Mouse (Mus musculus) stomach, postnatal 0 days (tissue): ENCODE measurements around the gene Degs1. TPM values are rescaled to one million over a fixed set of nuclear protein-coding genes. Genes with fewer than 3 reads are reported as not detected.

Experiments
- ATAC-seq: fragments of 200-750 bp; cut with Nextera tagmentation; 2 replicates; pipeline ENCODE4 v1.8.0; 2017; ENCODE audit not compliant: low FRiP score, low TSS enrichment
- DNase-seq: peaks from one replicate; pipeline ENCODE4 v3.0.0-alpha.2; 2016; ENCODE audit warnings: low spot score
- H3K27ac ChIP-seq: fragments of 300-500 bp; sonication (generic); replicated peaks from 2 replicates; pipeline ENCODE4 v1.5.1; 2014; ENCODE audit warnings: mild to moderate bottlenecking, control low read depth
- H3K27me3 ChIP-seq: fragments of 300-500 bp; sonication (generic); 2 replicates; pipeline ENCODE4 v1.6.1; 2014; ENCODE audit warnings: low read length; ENCODE audit not compliant: control insufficient read depth, insufficient read depth
- H3K36me3 ChIP-seq: fragments of 300-500 bp; sonication (generic); 2 replicates; pipeline ENCODE4 v1.6.1; 2014; ENCODE audit warnings: low read length, mixed read lengths; ENCODE audit not compliant: control insufficient read depth, insufficient read depth
- H3K4me1 ChIP-seq: fragments of 300-500 bp; sonication (generic); replicated peaks from 2 replicates; pipeline ENCODE4 v1.6.1; 2014; ENCODE audit warnings: antibody characterized with exemption; ENCODE audit not compliant: control insufficient read depth, insufficient read depth
- H3K4me2 ChIP-seq: fragments of 300-500 bp; sonication (generic); replicated peaks from 2 replicates; pipeline ENCODE4 v1.6.1; 2014; ENCODE audit warnings: low read depth, mild to moderate bottlenecking, control low read depth, moderate library complexity
- H3K4me3 ChIP-seq: fragments of 300-500 bp; sonication (generic); 2 replicates; pipeline ENCODE4 v1.5.1; 2014; ENCODE audit warnings: low read depth, low read length, control low read depth
- H3K9ac ChIP-seq: fragments of 300-500 bp; sonication (generic); 2 replicates; pipeline ENCODE4 v1.6.1; 2014; ENCODE audit warnings: mild to moderate bottlenecking, low read length, control low read depth, mixed read lengths
- H3K9me3 ChIP-seq: fragments of 300-500 bp; sonication (generic); 2 replicates; pipeline ENCODE4 v1.6.1; 2016; ENCODE audit warnings: low read length; ENCODE audit not compliant: control insufficient read depth
- CTCF ChIP-seq: IDR thresholded peaks from 2 replicates; pipeline ENCODE4 v1.5.1; 2016; ENCODE audit warnings: antibody characterized with exemption, low read depth, mild to moderate bottlenecking, moderate library complexity
- EP300 ChIP-seq: optimal IDR thresholded peaks from 2 replicates; pipeline ENCODE3; 2016; ENCODE audit warnings: antibody characterized with exemption
- WGBS: fragments of 180-500 bp; shearing (Covaris S2); extraction: QIAGEN DNeasy Blood & Tissue Kit; methylation state at CpG from one replicate; pipeline ENCODE4 v1.1.7; 2014; 5-methylcytosine and 5-hydroxymethylcytosine counted together
- polyA plus RNA-seq: library from polyadenylated mRNA; unstranded; fragments of >200 nt; fragmentation: Nextera tagmentation; extraction: Ambion mirVana; gene quantifications from 2 replicates; pipeline ENCODE4 v1.2.1, GENCODE M21; 2015

Gene Degs1
- polyA plus RNA-seq, 1 experiment from 2014 or later = 223 TPM

DNA sequence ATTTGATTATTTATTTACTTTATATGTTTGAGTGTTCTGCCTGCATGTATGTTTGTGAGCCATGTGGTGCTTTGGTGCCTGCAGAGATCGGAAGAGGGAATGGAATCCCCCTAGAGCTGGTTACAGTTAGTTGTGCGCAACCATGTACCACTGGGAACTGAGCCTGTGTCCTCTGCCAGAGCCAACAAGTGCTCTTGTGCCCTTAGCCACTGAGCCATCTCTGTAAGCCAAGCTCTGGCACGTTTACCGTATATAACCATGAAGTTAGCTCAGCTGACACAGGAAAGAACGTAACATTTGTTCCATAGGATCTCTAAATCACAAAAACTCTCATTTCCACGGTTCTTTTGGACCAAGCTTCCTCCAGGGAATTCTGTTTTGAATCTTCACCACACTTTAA lies 2.6 kb downstream of the Degs1 start:
- no peak overlapping the region for H3K27ac ChIP-seq
- peaks cover 11% of the 10 kb centered on the region; the same call in 1 of the 2 replicates for H3K4me1 ChIP-seq
- ATAC-seq (no peak), DNase-seq (no peak)
- H3K4me3 ChIP-seq = no peak overlapping the region; the same call in 1 of the 2 replicates
- H3K4me2 ChIP-seq = no peak overlapping the region
- H3K27me3 ChIP-seq = no peaks in the 10 kb centered on the region
- H3K9ac ChIP-seq = no peak overlapping the region
- 80% methylated on average over 6 of the region's 6 CpGs for WGBS
- TF ChIP-seq CTCF (no peak), EP300 (no peak)
- peaks cover 9% of the 10 kb centered on the region for H3K36me3 ChIP-seq
- H3K9me3 ChIP-seq = no peaks in the 10 kb centered on the region

DNA sequence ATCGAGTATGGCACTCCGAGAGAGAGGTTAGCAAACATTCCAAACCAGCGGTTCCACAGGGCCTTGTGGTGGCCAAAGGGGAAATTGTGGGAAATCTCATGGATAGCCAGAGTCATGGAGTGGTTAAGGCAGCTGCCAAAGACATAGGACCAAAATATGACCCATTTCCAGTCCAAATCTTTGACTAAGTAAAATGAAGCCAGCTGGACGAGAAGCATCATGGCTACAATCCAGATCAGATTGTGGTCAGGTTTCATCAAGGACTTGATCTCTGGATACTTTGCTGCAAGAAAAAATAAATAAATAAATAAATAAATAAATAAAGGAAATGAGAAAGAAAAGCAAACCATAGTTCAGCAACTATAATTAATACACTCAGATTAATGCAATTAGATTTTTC lies 3.2 kb downstream of the Degs1 start:
- DNase-seq = no peak
- H3K27me3 ChIP-seq = no peaks in the 10 kb centered on the region
- ATAC-seq = no peak
- no peak overlapping the region for H3K9ac ChIP-seq
- H3K4me2 ChIP-seq = no peak overlapping the region
- peaks cover 11% of the 10 kb centered on the region; the same call in 1 of the 2 replicates for H3K4me1 ChIP-seq
- H3K4me3 ChIP-seq = no peak overlapping the region
- no peaks in the 10 kb centered on the region for H3K9me3 ChIP-seq
- TF ChIP-seq CTCF (no peak), EP300 (no peak)
- peaks cover 9% of the 10 kb centered on the region for H3K36me3 ChIP-seq
- H3K27ac ChIP-seq = no peak overlapping the region
- WGBS = 86% methylated on average over 4 of the region's 4 CpGs

DNA sequence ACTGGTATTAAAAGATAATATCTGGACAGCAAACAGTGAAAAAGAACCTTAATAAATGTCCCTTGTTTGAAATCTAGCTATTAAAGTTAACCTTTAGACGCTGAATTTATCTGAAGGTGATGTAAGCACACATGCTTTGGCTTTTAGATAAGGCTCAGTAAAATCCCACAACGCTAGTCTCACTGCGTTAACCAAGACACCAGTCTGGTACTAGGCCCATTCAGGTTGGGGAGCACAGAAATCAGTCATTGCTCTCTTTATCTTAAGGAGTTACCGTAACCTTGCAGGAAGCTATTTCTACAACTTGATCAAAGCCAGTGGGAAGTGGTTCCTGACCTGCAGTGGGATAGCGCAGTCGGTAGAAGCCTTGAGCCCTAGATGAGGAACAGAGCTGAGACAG lies 7.5 kb downstream of the Degs1 start:
- no peak for TF ChIP-seq CTCF
- no peak for TF ChIP-seq EP300
- no peak overlapping the region for H3K9ac ChIP-seq
- H3K27ac ChIP-seq = no peak overlapping the region
- WGBS = 72% methylated on average over 6 of the region's 6 CpGs
- H3K4me1 ChIP-seq = no peaks in the 10 kb centered on the region
- peaks cover 9% of the 10 kb centered on the region for H3K36me3 ChIP-seq
- no peak overlapping the region for H3K4me3 ChIP-seq
- H3K9me3 ChIP-seq = no peaks in the 10 kb centered on the region
- no peaks in the 10 kb centered on the region for H3K27me3 ChIP-seq
- no peak for DNase-seq
- H3K4me2 ChIP-seq = no peak overlapping the region
- no peak for ATAC-seq

DNA sequence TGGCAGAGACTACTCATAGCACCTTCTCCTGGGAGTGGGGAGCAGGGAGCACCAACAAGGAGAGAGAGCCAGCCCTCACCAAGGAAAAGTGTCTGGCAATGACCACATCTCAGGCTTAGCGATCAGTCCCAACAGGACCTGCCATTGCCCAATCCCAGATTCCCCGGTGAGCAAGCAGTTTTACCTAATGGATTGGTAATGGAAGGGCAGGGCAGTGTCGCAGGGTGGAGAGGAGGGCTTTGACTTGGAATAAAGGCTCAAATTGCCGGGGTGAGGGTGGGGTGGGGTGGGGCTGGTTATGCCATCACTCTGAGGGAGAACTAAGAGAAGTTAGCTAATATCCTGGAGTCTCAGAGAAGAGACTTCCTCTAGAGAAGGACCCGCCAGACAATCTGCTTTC lies 11.0 kb downstream of the Degs1 start:
- Histone ChIP-seq H3K27ac (no peak overlapping the region), H3K4me2 (no peak overlapping the region), H3K4me1 (no peaks in the 10 kb centered on the region), H3K9ac (no peak overlapping the region), H3K9me3 (no peaks in the 10 kb centered on the region), H3K27me3 (no peaks in the 10 kb centered on the region), H3K36me3 (peaks cover 3% of the 10 kb centered on the region; the same call in 1 of the 2 replicates), H3K4me3 (no peak overlapping the region)
- DNase-seq = no peak
- TF ChIP-seq EP300 (no peak), CTCF (no peak)
- 60% methylated on average over 5 of the region's 5 CpGs for WGBS
- peak; percentile 67 for ATAC-seq

DNA sequence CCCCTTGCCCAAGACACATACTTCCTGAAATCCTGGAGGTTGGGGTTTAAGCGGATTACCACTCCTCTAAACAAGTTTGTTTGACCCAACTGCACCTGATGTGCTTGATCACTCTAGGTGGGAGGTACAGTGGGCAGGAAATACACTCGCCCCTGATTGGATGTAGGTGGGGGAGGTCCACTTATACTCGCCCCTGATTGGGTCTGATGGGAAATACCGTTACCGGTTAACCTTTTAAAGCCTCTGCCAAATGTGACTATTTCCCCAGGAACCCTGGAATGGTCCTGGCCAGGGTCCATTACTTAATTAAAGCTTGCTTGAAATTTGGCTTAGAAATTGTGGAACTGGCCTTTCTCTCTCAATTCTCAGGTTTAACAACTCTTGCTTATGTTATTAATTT lies 11.5 kb downstream of the Degs1 start:
- no peaks in the 10 kb centered on the region for H3K4me1 ChIP-seq
- no peak for TF ChIP-seq CTCF
- no peak for TF ChIP-seq EP300
- H3K36me3 ChIP-seq = peaks cover 2% of the 10 kb centered on the region; the same call in 1 of the 2 replicates
- ATAC-seq (no peak), DNase-seq (no peak)
- no peaks in the 10 kb centered on the region for H3K27me3 ChIP-seq
- no peak overlapping the region for H3K4me2 ChIP-seq
- H3K9me3 ChIP-seq = no peaks in the 10 kb centered on the region
- H3K27ac ChIP-seq = no peak overlapping the region
- 86% methylated on average over 5 of the region's 5 CpGs for WGBS
- no peak overlapping the region for H3K4me3 ChIP-seq
- H3K9ac ChIP-seq = no peak overlapping the region

DNA sequence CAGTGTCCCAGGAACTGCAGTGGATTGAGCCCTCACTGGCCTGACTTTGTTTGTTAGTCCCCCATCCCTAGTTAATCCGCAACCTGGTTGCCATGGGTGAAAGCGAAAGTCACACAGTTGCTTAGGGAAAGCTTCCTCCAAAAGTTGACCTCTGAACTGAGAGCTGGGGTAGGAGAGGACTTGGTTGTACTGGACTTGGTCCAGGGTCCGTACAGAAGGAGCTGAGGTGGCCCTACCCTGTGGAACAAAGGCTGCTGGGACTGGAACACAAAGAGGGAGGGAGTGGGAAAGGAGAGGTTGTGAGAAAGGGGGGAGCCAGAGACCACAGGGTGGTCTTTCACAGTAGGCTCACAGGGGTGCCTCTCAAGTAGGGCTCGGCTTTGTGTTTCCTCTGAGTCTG lies 14.3 kb downstream of the Degs1 start:
- no peak overlapping the region for H3K4me2 ChIP-seq
- ATAC-seq = peak; percentile 62
- no peak overlapping the region for H3K4me3 ChIP-seq
- DNase-seq = peak; percentile 26
- H3K36me3 ChIP-seq = no peaks in the 10 kb centered on the region; the same call in 1 of the 2 replicates
- WGBS = 55% methylated on average over 4 of the region's 4 CpGs
- H3K27me3 ChIP-seq = no peaks in the 10 kb centered on the region
- TF ChIP-seq CTCF = no peak
- no peak for TF ChIP-seq EP300
- no peaks in the 10 kb centered on the region for H3K4me1 ChIP-seq
- H3K27ac ChIP-seq = no peak overlapping the region
- H3K9ac ChIP-seq = no peak overlapping the region
- H3K9me3 ChIP-seq = no peaks in the 10 kb centered on the region
